Mouse (Mus musculus) hindbrain, embryonic 16.5 days (tissue): ENCODE measurements around the gene Ptpn13. TPM values are rescaled to one million over a fixed set of nuclear protein-coding genes. Genes with fewer than 3 reads are reported as not detected.

Source experiments
- polyA plus RNA-seq: library from polyadenylated mRNA; unstranded; fragments of >200 nt; fragmentation: Nextera tagmentation; extraction: Ambion mirVana; gene quantifications from 2 replicates; pipeline ENCODE4 v1.2.1, GENCODE M21; 2015

The Ptpn13 gene
- polyA plus RNA-seq, 1 experiment from 2014 or later = 3.3 TPM

Other genes with a start within 250 kb of the Ptpn13 start
- gene Mapk10, start 213.9 kb upstream of the Ptpn13 start, polyA plus RNA-seq = 92.4 and 96.7 TPM in 2 replicates
- 0.32 and 0.34 TPM in 2 replicates for gene Slc10a6, start 204.2 kb downstream of the Ptpn13 start, polyA plus RNA-seq
- gene 1700016H13Rik, start 230.8 kb downstream of the Ptpn13 start, polyA plus RNA-seq = 0.15 and 0.28 TPM in 2 replicates